Mouse (Mus musculus): Measurements from ENCODE around the gene Rnf216.

DNA sequence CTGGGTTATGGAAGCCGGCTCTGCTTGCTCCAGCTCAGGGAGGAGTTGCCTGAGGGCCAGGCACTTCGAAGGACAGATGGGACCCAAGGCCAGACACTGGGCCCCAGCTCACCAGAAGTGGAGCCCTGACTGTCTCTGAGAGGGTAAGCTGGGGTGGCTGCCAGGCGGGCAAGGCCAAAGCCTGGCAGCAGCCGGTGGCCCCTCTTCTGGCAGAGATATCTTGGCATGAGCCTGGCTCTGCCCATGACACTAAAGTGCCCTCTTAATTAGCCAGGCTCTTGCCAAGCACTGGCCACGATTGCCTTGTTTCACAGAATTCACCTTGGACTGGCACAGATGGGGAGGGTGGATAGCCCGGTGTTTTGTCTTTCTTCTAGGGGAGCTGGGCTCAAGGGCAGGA is 162.4 kb downstream of the Rnf216 start:
- TF ChIP-seq CTCF (IDR thresholded peaks at IDR 0.05; ENCODE audit: insufficient read depth, low read depth, low read length) = no peak
- TF ChIP-seq POLR2A (IDR thresholded peaks at IDR 0.05; ENCODE audit: insufficient read depth, low read depth, low read length) = no peak

Data from olfactory bulb, adult 2 months (tissue).